Mouse (Mus musculus) natural killer cell, adult 2 months (primary cell): Measurements from ENCODE around the gene Patl1.
"Not testable (repeated sequence)": the region's sequence is repeated elsewhere in the genome, so short reads cannot be mapped to it uniquely, and the experiment has no call there.

ENCODE experiments used
- DNase-seq, 2 experiments: peaks; one replicate each; pipeline ENCODE4 v3.0.0; 2022; ENCODE audit warnings: low spot score in 2 of 2

Gene Patl1

DNA sequence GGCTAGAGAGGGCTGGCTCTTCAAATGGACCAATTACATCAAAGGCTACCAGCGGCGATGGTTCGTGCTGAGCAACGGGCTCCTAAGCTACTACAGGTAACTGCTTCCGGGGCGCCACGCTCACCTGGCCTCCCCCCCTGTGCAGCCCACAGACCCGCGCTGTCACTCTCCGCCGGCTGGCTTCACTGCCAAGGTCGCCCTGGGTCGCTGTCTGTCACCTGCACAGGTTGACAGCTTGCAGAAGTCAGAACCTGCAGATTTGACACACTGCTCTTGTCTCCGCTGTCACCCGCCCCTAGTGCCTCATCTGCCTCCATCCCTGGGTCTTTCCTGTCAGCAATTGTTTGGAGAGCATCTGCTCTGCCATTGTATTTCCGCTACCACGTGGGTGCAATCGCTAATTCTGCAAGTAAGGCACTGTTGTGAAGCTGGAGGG lies 54.0 kb downstream of the Patl1 start:
- DNase-seq, result peak; percentile 20 to 43

DNA sequence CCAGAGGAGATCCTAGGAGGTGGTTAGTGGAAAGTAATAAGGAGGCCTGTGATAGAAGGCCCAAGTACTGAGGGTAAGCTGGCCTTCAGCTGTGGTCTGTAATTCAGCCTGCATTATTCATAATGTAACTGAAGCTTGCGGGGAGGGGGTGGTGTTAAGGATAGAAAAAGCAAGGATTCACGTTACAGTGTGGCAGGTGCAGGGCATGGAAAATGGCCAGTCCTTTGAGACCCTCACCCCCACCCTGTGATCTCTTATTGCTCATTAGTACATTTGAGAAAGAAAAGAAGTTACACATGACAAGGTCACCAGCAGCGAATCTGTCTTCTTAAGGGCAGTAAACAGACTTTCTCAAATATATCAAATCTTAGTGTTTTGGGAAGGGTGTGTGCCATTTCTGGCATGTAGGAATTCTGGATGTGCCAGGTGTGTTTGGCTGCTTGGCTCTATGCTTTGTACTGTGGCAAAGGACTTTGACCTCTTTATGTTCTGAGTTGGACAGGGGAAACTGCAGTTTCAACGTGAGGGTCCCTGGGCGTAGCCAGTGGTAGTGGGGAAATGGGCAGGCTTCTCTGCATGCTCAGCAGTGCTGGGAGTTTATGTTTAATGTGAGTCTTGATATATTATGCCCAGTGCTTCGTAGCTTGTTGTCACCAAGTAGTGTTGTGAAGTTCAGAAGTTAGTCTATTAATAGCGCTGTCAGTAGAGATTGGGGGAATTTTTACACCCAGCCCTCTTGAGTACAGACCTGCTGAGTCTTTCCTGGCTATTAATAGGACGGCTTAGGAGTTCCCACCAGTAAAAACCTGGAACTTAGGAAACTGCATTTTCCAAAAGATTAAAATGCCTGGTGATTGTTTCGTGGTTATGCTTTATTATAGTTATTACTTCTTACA lies 57.2 kb downstream of the Patl1 start:
- DNase-seq, result no peak

DNA sequence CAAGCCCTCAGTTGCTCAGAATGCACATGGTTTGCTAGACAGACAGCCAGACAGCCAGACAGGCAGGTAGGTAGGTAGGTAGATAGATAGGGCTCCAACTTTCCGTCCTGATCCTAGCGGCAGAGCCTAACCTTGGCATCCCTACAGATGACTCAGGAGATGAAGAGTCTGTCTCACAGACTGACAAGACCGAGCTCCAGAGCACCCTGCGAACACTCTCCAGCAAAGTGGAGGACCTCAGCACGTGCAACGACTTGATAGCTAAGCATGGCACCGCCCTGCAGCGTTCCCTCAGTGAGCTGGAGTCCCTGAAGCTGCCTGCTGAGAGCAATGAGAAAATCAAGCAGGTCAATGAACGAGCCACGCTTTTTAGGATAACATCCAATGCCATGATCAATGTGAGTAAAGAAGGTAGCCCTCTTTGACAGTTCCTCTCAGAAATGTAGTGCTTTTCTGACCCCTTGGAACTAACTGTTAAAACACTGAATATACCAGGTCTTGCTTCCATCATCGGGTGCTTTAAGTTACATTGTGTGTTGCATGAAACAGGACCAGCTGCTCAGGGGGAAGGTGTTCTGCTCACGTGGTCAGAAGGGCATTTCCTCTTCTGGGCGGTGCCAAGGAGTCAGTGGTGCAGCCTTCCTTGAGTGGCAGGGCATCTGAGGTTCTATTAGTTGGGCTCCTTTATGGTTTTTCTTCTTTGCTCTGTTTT lies 61.5 kb downstream of the Patl1 start:
- DNase-seq, result no peak

DNA sequence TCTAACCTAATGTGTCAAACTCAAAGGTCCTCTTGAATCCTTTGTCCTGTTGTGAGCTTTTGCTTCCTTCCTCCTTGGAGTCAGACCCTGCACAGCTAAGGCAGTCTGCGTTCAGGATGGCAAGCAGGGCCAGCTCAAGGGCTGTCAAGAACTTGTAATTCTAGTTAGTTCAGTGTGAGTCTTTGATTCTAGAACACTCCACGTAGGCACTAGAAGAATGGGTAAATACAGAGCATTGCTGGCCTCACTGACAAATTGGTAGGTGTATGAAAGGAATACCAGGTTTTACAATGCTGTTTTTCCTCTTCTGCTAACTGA lies 62.0 kb downstream of the Patl1 start:
- no peak for DNase-seq

DNA sequence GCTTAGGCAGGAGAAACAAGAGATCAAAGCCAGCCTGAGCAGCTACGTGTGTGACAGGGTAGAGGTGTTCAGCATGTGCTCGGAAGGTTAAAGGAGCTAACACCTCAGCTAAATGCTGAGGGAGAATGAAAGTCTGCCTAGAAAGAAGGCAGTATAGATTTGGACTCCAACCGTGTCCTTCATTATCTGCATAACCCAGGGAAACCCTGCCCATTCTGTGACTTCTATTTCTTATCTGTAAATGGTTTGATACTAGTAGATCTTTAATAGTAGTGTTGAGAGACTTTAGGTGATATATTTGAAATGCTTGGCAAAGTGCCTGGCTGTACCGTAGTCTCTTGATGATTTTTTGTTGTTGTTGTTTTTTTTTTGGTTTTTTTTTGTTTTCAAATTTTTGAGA lies 63.5 kb downstream of the Patl1 start:
- DNase-seq, result no peak

DNA sequence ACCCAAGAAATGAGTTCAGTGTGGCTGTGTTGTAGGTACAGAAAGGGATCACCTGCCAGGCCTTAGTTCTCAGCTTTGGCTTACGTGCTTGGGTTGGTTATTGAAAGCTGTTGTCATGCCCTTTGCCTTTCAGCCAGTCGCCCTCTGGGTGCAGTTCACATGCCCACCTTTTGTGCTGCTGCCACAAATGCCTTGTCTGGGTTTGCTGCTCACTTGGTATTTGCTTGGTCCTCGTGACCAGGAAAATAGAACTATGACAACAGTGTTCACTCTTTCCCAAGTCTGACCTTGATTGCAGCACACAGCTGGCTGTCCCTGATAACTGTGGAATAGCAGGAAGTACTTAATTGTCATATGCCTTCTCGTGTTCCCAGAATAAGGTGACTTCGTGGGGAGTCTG lies 65.2 kb downstream of the Patl1 start:
- DNase-seq, result no peak

DNA sequence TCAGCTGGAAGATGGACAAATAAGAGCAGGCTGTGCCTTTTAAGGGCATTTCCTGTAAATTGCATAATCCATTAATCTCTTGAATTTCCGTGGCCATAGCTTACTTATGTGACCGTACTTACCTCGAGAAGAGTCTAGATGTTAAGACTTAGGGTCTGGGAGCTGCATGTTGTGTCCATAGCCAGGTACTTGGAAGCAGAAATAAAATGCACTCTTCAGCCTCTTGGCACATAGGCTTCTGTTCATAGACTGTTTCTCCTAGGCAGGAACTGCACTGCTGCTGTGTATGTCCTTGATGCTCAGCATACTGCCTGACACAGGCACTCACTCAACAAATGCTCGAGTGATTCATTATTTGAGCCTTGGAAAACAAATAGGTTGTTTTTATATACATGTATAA lies 68.3 kb downstream of the Patl1 start:
- DNase-seq, result no peak

DNA sequence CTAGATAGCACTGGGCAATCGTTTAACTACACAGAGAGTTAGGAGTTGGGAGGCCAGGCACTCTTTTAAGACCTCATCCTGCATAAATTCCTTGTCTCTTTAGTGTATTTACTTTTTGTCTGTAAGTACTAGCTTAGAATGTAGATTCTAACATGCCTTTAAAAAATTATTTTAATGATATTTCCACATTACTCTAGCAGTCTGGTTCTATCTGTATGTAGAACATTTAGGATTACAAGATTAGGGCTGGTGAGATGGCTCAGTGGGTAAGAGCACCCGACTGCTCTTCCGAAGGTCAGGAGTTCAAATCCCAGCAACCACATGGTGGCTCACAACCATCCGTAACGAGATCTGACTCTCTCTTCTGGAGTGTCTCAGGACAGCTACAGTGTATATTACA lies 72.4 kb downstream of the Patl1 start:
- DNase-seq, result not testable (repeated sequence)

DNA sequence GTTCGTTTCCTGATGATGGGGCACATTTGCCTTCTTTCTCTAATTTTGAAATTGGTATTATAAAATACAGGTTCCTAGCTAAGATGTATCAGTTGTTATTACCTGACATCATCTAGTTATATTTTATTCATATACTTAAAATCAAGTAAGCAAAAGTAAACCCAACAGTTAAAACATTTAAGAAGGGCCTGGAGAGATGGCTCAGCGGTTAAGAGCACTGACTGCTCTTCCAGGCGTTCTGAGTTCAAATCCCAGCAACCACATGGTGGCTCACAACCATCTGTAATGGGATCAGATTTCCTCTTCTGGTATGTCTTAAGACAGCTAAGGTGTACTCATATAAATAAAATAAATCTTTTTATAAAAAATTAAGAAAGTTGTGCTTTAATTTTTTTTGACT lies 75.6 kb downstream of the Patl1 start:
- no peak for DNase-seq

DNA sequence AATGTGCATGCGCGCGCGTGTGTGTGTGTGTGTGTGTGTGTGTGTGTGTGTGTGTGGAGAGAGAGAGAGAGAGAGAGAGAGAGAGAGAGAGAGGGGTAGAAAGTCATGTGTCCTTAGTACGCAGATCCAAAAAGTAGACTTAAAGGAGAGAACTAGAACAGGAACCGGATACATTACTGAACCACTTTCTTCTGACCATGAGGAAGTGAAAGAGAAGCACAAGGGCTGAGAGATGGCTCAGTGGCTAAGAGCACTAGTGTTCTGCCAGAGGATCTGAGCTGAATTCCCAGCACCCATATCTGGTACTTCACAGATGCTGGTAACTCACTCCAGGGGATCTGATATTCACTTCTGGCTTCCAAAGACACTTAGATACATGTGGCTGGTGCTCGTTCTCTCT lies 77.1 kb downstream of the Patl1 start:
- DNase-seq, result no peak

DNA sequence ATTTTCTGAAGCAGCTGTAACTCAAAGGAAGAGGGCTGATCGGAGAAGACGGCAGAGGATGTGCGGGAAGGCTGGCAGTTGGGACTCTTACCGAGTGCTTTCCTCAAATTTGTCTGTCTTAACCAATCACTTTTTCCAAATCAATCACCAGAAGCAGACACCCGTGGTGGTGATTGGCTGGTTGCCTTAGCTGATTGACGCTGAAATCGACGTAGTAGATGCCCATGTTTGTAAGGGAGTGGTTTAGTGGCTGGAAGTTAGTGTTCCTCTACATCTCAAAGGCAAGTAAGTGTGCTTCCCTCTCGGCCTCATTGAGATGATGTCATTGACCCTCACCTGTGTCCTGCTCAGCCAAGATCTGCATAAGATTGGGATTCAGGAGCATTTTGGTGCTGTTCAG lies 79.8 kb downstream of the Patl1 start:
- DNase-seq, result no peak

DNA sequence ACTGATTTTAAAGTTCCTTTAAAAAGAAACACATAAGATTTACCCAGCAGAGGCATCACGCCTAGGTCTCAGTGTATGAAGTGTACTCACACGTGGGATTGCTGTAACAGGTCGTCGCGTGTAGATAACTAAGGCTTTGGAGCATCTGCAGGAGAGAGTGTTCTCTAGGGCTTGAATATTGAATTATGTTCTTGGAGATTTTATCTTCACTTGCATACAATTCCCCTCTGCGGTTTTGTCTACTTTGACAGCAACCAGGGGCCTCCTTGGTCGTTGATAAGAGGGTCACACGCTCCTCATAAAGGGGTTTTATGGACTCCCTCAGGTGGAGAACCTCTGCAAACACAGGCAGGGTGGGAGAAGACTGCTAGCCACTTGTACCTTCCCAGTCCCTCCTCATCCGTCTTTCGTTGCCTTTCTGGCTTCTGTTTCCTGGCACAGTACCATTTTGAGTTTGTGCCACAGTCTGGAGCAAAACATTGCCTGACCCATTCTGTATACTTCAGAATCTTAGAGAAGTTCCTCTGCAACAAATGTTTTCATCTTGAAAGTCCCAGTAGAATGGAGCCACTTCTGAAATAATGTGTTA lies 80.3 kb downstream of the Patl1 start:
- no peak for DNase-seq
